Mouse (Mus musculus) forebrain, embryonic 10.5 days (tissue): ENCODE results near the gene Ddx43. TPM values are rescaled to one million over a fixed set of nuclear protein-coding genes. Genes with fewer than 3 reads are reported as not detected.
"Not testable (repeated sequence)": the region's sequence is repeated elsewhere in the genome, so short reads cannot be mapped to it uniquely, and the experiment has no call there.

ENCODE experiments used
- DNase-seq: peaks from one replicate; pipeline ENCODE4 v3.0.0-alpha.2; 2017; ENCODE audit warnings: low spot score; ENCODE audit errors: extremely low spot score
- H3K27ac ChIP-seq: fragments of 300-500 bp; sonication (generic); 2 replicates; pipeline ENCODE4 v1.5.1; 2016; ENCODE audit warnings: mild to moderate bottlenecking
- H3K27me3 ChIP-seq: fragments of 300-500 bp; sonication (generic); 2 replicates; pipeline ENCODE4 v1.6.1; 2016; ENCODE audit warnings: mild to moderate bottlenecking; ENCODE audit not compliant: poor library complexity, severe bottlenecking
- H3K36me3 ChIP-seq: fragments of 300-500 bp; sonication (generic); replicated peaks from 2 replicates; pipeline ENCODE4 v1.6.1; 2016; ENCODE audit warnings: mild to moderate bottlenecking, moderate library complexity
- H3K4me1 ChIP-seq: fragments of 300-500 bp; sonication (generic); 2 replicates; pipeline ENCODE4 v1.6.1; 2016
- H3K4me3 ChIP-seq: fragments of 300-500 bp; sonication (generic); 2 replicates; pipeline ENCODE4 v1.5.1; 2016; ENCODE audit warnings: mild to moderate bottlenecking, moderate library complexity
- H3K9me3 ChIP-seq: fragments of 300-500 bp; sonication (generic); 2 replicates; pipeline ENCODE4 v1.6.1; 2016; ENCODE audit warnings: mild to moderate bottlenecking, moderate library complexity
- WGBS: fragments of 180-500 bp; shearing (Covaris S2); methylation state at CpG from one replicate; pipeline ENCODE4 v1.1.7; 2016; 5-methylcytosine and 5-hydroxymethylcytosine counted together
- polyA plus RNA-seq: library from polyadenylated mRNA; unstranded; fragments of >200 nt; fragmentation: Nextera tagmentation; extraction: Ambion mirVana; gene quantifications from 2 replicates; pipeline ENCODE4 v1.2.1, GENCODE M21; 2016

The Ddx43 gene
- 0.17 and 0.24 TPM in 2 replicates for polyA plus RNA-seq

GRCm38 (mm10) chr9:78395630-78396351 lies at the start of gene Ddx43:
Gene Ddx43 (plus strand): TSS chr9:78395777.
- peak; percentile 71 for DNase-seq
- Histone ChIP-seq H3K4me3 (peak within 1 kb of the TSS; percentile 49), H3K27me3 (peaks cover 74% of the 10 kb centered on the region), H3K4me1 (peaks cover 10% of the 10 kb centered on the region), H3K27ac (peak within 1 kb of the TSS; percentile 48; the same call in 1 of the 2 replicates), H3K9me3 (no peaks in the 10 kb centered on the region), H3K36me3 (no peaks in the 10 kb centered on the region)
- 4% methylated on average over 93 of the region's 93 CpGs for WGBS

- DNase-seq: no peak
- H3K27me3 ChIP-seq: no peaks in the 10 kb centered on the region
- no peaks in the 10 kb centered on the region for H3K4me1 ChIP-seq
- no peak overlapping the region for H3K27ac ChIP-seq
- no peaks in the 10 kb centered on the region for H3K9me3 ChIP-seq
- no peaks in the 10 kb centered on the region for H3K36me3 ChIP-seq
- no peak overlapping the region for H3K4me3 ChIP-seq
- 63% methylated on average over 3 of the region's 3 CpGs for WGBS
These were observed 48.6 kb upstream of the Ddx43 start for GRCm38 (mm10) chr9:78347004-78347403.

GRCm38 (mm10) chr9:78348206-78349004 lies 47.2 kb upstream of the Ddx43 start:
- H3K4me3 ChIP-seq, DNase-seq, H3K27me3 ChIP-seq, H3K9me3 ChIP-seq, H3K4me1 ChIP-seq, H3K27ac ChIP-seq, H3K36me3 ChIP-seq: not testable (repeated sequence)
- WGBS: 71% methylated on average over 6 of the region's 6 CpGs

- H3K36me3 ChIP-seq, H3K27me3 ChIP-seq, H3K27ac ChIP-seq, DNase-seq, H3K4me1 ChIP-seq, H3K4me3 ChIP-seq, H3K9me3 ChIP-seq: not testable (repeated sequence)
- 81% methylated on average over 3 of the region's 3 CpGs for WGBS
These were observed 46.4 kb upstream of the Ddx43 start for GRCm38 (mm10) chr9:78349141-78349540.

DNA sequence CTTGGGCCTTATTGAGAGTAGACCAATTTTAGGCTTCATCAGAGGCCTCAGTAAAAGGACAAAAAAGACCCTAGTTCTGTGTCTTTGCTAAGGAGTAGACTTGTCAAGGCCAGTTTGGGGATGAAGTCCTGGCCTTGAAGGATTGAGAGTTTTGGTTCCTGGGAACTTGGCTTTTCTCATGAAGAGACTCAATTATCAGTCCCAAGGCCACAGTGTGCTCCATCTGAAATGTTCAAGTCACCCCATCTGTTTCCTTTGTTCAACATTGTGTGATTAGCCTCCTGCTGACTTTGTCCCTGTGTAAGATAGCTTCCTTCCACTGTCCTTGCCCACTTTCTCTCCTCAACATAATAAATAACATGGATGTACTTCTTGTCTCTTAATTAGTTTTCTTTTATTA lies 45.6 kb upstream of the Ddx43 start:
- H3K27me3 ChIP-seq, H3K4me1 ChIP-seq, DNase-seq, H3K27ac ChIP-seq, H3K36me3 ChIP-seq, H3K9me3 ChIP-seq, H3K4me3 ChIP-seq: not testable (repeated sequence)

DNA sequence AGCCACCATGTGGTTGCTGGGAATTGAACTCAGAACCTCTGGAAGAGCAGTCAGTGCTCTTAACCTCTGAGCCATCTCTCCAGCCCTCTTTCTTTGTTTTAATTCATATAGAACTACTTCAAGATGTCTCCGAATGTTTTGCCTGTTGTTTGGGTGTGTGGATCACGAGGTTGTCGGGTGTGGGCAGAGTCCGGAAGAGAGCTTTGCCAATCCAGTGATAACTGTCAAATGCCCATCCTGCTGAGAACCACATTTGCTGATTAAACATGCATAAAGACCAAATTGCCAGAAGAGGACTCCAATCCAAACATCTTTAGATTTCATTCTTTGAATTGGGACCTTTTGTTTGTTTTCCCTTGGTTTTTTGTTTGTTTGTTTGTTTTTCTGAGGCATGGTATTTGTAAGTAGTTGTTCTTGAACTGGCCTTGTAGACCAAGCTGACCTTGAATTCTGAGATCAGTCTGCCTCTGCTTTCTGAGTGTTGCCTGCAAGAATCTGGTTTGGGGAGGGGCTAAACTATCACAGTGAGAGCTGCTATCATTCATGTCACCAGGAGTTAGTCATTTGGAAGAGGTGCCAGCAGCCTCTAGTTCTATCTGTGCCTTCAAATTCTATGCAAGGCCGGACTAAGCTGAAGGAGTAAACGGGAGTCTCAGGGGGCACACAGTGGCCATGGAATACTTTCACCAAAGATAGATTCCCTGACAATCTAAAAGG lies 43.9 kb upstream of the Ddx43 start:
- Histone ChIP-seq H3K4me3 (no peak overlapping the region), H3K27me3 (no peaks in the 10 kb centered on the region), H3K4me1 (no peaks in the 10 kb centered on the region), H3K9me3 (no peaks in the 10 kb centered on the region), H3K36me3 (no peaks in the 10 kb centered on the region), H3K27ac (no peak overlapping the region)
- DNase-seq: no peak
- 90% methylated on average over 6 of the region's 6 CpGs for WGBS

GRCm38 (mm10) chr9:78354665-78355578 lies 40.7 kb upstream of the Ddx43 start:
- H3K9me3 ChIP-seq: no peaks in the 10 kb centered on the region
- H3K27me3 ChIP-seq: no peaks in the 10 kb centered on the region
- WGBS: 85% methylated on average over 11 of the region's 11 CpGs
- no peak overlapping the region for H3K4me3 ChIP-seq
- no peak for DNase-seq
- no peaks in the 10 kb centered on the region for H3K4me1 ChIP-seq
- H3K36me3 ChIP-seq: no peaks in the 10 kb centered on the region
- no peak overlapping the region for H3K27ac ChIP-seq

GRCm38 (mm10) chr9:78355611-78356010 lies 40.0 kb upstream of the Ddx43 start, which contains the start of gene Gsta2:
Gene Gsta2 (minus strand): TSS chr9:78355788.
- 91% methylated on average over 8 of the region's 8 CpGs for WGBS
- H3K9me3 ChIP-seq: no peaks in the 10 kb centered on the region
- DNase-seq: no peak

GRCm38 (mm10) chr9:78358053-78358452 lies 37.5 kb upstream of the Ddx43 start:
- Histone ChIP-seq H3K4me1 (no peaks in the 10 kb centered on the region), H3K36me3 (no peaks in the 10 kb centered on the region), H3K27ac (no peak overlapping the region), H3K4me3 (no peak overlapping the region), H3K27me3 (no peaks in the 10 kb centered on the region), H3K9me3 (no peaks in the 10 kb centered on the region)
- WGBS: 15% methylated on average over 9 of the region's 9 CpGs
- peak; percentile 69 for DNase-seq

More at GRCm38 (mm10) chr9:78355611-78356010, 40.0 kb upstream of the Ddx43 start, which contains the start of gene Gsta2:
- Histone ChIP-seq H3K27me3 (no peaks in the 10 kb centered on the region), H3K27ac (no peak within 1 kb of the TSS), H3K4me1 (no peaks in the 10 kb centered on the region), H3K4me3 (no peak within 1 kb of the TSS), H3K36me3 (no peaks in the 10 kb centered on the region)

GRCm38 (mm10) chr9:78359750-78360483 lies 35.7 kb upstream of the Ddx43 start:
- DNase-seq: no peak
- 79% methylated on average over 6 of the region's 6 CpGs for WGBS
- Histone ChIP-seq H3K27me3 (no peaks in the 10 kb centered on the region), H3K27ac (no peak overlapping the region), H3K36me3 (no peaks in the 10 kb centered on the region), H3K4me1 (no peaks in the 10 kb centered on the region), H3K9me3 (no peaks in the 10 kb centered on the region), H3K4me3 (no peak overlapping the region)

DNA sequence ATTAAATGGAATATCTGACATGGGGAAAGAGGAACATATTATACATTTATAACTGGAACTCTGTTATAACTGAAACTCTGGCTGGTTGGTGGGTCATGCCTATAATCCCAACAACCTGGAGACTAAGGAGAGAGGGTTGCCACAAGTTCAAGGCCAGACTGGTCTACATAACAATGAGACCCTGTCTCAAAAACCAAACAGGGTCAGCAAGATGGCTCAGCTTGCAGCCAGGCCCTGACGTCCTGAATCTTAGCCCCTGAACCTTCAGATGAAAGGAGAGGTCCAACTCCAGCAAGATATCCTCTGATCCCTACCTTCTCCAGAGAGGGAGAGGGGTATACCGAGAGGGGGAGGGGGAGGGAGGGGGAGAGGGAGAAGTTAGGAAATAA lies 35.1 kb upstream of the Ddx43 start:
- no peak overlapping the region for H3K4me3 ChIP-seq
- no peaks in the 10 kb centered on the region for H3K36me3 ChIP-seq
- DNase-seq: no peak
- H3K9me3 ChIP-seq: no peaks in the 10 kb centered on the region
- no peaks in the 10 kb centered on the region for H3K27me3 ChIP-seq
- H3K27ac ChIP-seq: no peak overlapping the region
- no peaks in the 10 kb centered on the region for H3K4me1 ChIP-seq
- 49% methylated on average over 2 of the region's 2 CpGs for WGBS
